Mouse (Mus musculus) T-cell, adult 66 days (primary cell): Measurements from ENCODE around the gene Vwa8. TPM values are rescaled to one million over a fixed set of nuclear protein-coding genes. Genes with fewer than 3 reads are reported as not detected.

Experiments
- total RNA-seq, 2 experiments: library from RNA; stranded (reverse); gene quantifications; 3 replicates in 1 of 2; 4 replicates in 1 of 2; pipeline ENCODE4 v1.2.4; 2023

The Vwa8 gene
- total RNA-seq: 10 to 100 TPM; 22.6 to 23.2 TPM

GRCm38 (mm10) chr14:78848941-78849911, at the start of gene Vwa8:
Gene Vwa8 (plus strand): TSS chr14:78849052.

Other genes with a start within 250 kb of the Vwa8 start
- 1 to 10 TPM; 8.3 to 9.1 TPM for gene Dgkh, start 116.3 kb upstream of the Vwa8 start, total RNA-seq